Mouse (Mus musculus): Measurements from ENCODE around the gene Ccnb1. TPM values are rescaled to one million over a fixed set of nuclear protein-coding genes. Genes with fewer than 3 reads are reported as not detected.

Ccnb1 gene
- polyA plus RNA-seq, 1 experiment from 2014 or later = 47.0 TPM

- no peak for ATAC-seq (ENCODE audit: low FRiP score, low TSS enrichment)
Measured at GRCm38 (mm10) chr13:100754186-100754585, 32.2 kb downstream of the Ccnb1 start.

DNA sequence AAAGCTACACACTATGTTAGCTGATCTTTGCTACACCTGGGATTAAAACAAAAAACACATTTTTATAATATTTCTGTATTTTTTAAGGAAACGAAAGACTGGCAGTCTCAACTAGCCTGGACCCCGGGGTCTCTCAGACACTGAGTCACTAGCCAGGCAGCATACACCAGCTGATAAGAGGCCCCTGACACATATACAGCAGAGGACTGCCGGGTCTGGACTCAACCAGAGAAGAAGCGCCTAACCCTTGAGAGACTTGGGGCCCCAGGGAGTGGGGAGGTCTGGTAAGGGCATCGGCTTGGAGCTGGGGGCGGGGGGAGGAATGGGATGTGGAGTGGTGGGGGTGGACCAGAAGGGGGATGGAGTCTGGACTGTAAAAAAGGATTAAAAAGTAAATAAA, 33.4 kb downstream of the Ccnb1 start:
- no peak for ATAC-seq (ENCODE audit: low FRiP score, low TSS enrichment)
- no peaks in the 10 kb centered on the region for H3K36me3 ChIP-seq (ENCODE audit: control insufficient read depth, insufficient read depth, low read length)
- H3K4me3 ChIP-seq (ENCODE audit: low read depth, low read length) = no peak overlapping the region
- DNase-seq (ENCODE audit: low spot score) = no peak
- TF ChIP-seq EP300 (optimal IDR thresholded peaks at IDR 0.05) = no peak
- TF ChIP-seq CTCF (IDR thresholded peaks at IDR 0.05; ENCODE audit: low read depth) = no peak
- H3K27ac ChIP-seq (replicated peaks) = no peak overlapping the region
- no peaks in the 10 kb centered on the region for H3K9me3 ChIP-seq (ENCODE audit: control insufficient read depth, low read length)
- no peaks in the 10 kb centered on the region for H3K27me3 ChIP-seq (ENCODE audit: control insufficient read depth, insufficient read depth, low read length)
- H3K4me2 ChIP-seq (replicated peaks; ENCODE audit: low read depth) = no peak overlapping the region
- H3K4me1 ChIP-seq (replicated peaks; ENCODE audit: control insufficient read depth, insufficient read depth) = no peaks in the 10 kb centered on the region
- 84% methylated on average over 6 of the region's 6 CpGs for WGBS
- H3K9ac ChIP-seq (ENCODE audit: low read length) = no peak overlapping the region

More at GRCm38 (mm10) chr13:100754186-100754585, 32.2 kb downstream of the Ccnb1 start:
- Histone ChIP-seq H3K27me3 (ENCODE audit: control insufficient read depth, insufficient read depth, low read length) (no peaks in the 10 kb centered on the region), H3K9ac (ENCODE audit: low read length) (no peak overlapping the region), H3K36me3 (ENCODE audit: control insufficient read depth, insufficient read depth, low read length) (no peaks in the 10 kb centered on the region), H3K4me2 (replicated peaks; ENCODE audit: low read depth) (no peak overlapping the region), H3K9me3 (ENCODE audit: control insufficient read depth, low read length) (no peaks in the 10 kb centered on the region), H3K27ac (replicated peaks) (no peak overlapping the region), H3K4me3 (ENCODE audit: low read depth, low read length) (no peak overlapping the region), H3K4me1 (replicated peaks; ENCODE audit: control insufficient read depth, insufficient read depth) (no peaks in the 10 kb centered on the region)
- no peak for TF ChIP-seq EP300 (optimal IDR thresholded peaks at IDR 0.05)
- TF ChIP-seq CTCF (IDR thresholded peaks at IDR 0.05; ENCODE audit: low read depth) = no peak
- WGBS = 59% methylated on average over 4 of the region's 4 CpGs
- no peak for DNase-seq (ENCODE audit: low spot score)

DNA sequence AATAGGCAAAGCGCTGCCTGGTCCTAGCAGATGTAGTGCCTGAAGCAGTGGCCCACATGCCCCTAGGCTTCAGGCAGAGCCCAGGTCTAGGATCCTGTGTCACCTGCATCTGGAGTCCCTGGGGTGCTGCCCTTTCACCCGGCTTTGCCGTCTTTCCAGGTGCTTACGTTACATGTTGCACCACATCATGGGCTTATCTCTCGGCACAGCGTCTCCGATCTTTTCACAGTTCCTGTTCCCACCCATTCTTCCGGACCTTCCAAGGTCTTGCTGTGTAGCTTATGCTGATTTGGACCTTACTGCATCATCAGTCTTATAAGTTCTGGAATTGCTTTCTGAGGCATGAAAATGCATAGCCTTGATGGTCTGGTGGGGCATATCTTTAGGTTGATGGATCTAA, 33.8 kb downstream of the Ccnb1 start:
- Histone ChIP-seq H3K27ac (replicated peaks) (no peak overlapping the region), H3K9me3 (ENCODE audit: control insufficient read depth, low read length) (no peaks in the 10 kb centered on the region), H3K4me1 (replicated peaks; ENCODE audit: control insufficient read depth, insufficient read depth) (no peaks in the 10 kb centered on the region), H3K36me3 (ENCODE audit: control insufficient read depth, insufficient read depth, low read length) (no peaks in the 10 kb centered on the region), H3K4me3 (ENCODE audit: low read depth, low read length) (no peak overlapping the region), H3K9ac (ENCODE audit: low read length) (no peak overlapping the region), H3K4me2 (replicated peaks; ENCODE audit: low read depth) (no peak overlapping the region), H3K27me3 (ENCODE audit: control insufficient read depth, insufficient read depth, low read length) (no peaks in the 10 kb centered on the region)
- ATAC-seq (ENCODE audit: low FRiP score, low TSS enrichment) (no peak), DNase-seq (ENCODE audit: low spot score) (no peak)
- TF ChIP-seq EP300 (optimal IDR thresholded peaks at IDR 0.05) = no peak
- no peak for TF ChIP-seq CTCF (IDR thresholded peaks at IDR 0.05; ENCODE audit: low read depth)
- WGBS = 84% methylated on average over 8 of the region's 8 CpGs

- DNase-seq (ENCODE audit: low spot score) (no peak), ATAC-seq (ENCODE audit: low FRiP score, low TSS enrichment) (no peak)
- Histone ChIP-seq H3K27me3 (ENCODE audit: control insufficient read depth, insufficient read depth, low read length) (no peaks in the 10 kb centered on the region), H3K4me2 (replicated peaks; ENCODE audit: low read depth) (no peak overlapping the region), H3K9ac (ENCODE audit: low read length) (no peak overlapping the region), H3K4me1 (replicated peaks; ENCODE audit: control insufficient read depth, insufficient read depth) (no peaks in the 10 kb centered on the region), H3K27ac (replicated peaks) (no peak overlapping the region), H3K9me3 (ENCODE audit: control insufficient read depth, low read length) (no peaks in the 10 kb centered on the region), H3K36me3 (ENCODE audit: control insufficient read depth, insufficient read depth, low read length) (no peaks in the 10 kb centered on the region), H3K4me3 (ENCODE audit: low read depth, low read length) (no peak overlapping the region)
- TF ChIP-seq EP300 (optimal IDR thresholded peaks at IDR 0.05) (no peak), CTCF (IDR thresholded peaks at IDR 0.05; ENCODE audit: low read depth) (no peak)
- 80% methylated on average over 3 of the region's 3 CpGs for WGBS
Measured at GRCm38 (mm10) chr13:100751402-100751801, 35.0 kb downstream of the Ccnb1 start.

DNA sequence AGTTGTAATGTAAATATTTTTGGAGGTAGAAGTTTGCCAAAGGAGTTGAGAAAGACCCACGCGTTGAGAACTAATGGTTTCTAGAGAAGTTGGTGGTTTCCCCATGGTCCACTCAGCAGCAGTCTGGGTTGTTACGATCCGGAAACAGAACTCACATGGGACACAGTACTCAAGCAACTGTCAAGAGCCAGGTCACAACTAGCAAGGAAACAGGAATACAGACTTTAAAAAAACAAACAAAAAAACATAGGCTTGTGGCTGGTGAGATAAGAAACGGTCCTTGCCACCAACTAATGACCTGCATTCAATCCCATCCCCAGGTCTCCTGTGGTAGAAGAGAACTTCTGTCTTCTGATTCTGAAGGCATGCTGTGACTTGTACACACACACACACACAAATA, 35.6 kb downstream of the Ccnb1 start:
- no peaks in the 10 kb centered on the region for H3K36me3 ChIP-seq (ENCODE audit: control insufficient read depth, insufficient read depth, low read length)
- no peak overlapping the region for H3K27ac ChIP-seq (replicated peaks)
- no peak for TF ChIP-seq CTCF (IDR thresholded peaks at IDR 0.05; ENCODE audit: low read depth)
- TF ChIP-seq EP300 (optimal IDR thresholded peaks at IDR 0.05) = no peak
- no peak overlapping the region for H3K4me3 ChIP-seq (ENCODE audit: low read depth, low read length)
- H3K4me2 ChIP-seq (replicated peaks; ENCODE audit: low read depth) = no peak overlapping the region
- H3K9me3 ChIP-seq (ENCODE audit: control insufficient read depth, low read length) = no peaks in the 10 kb centered on the region
- ATAC-seq (ENCODE audit: low FRiP score, low TSS enrichment) (no peak), DNase-seq (ENCODE audit: low spot score) (no peak)
- no peaks in the 10 kb centered on the region for H3K4me1 ChIP-seq (replicated peaks; ENCODE audit: control insufficient read depth, insufficient read depth)
- H3K9ac ChIP-seq (ENCODE audit: low read length) = no peak overlapping the region
- WGBS = 68% methylated on average over 5 of the region's 5 CpGs
- no peaks in the 10 kb centered on the region for H3K27me3 ChIP-seq (ENCODE audit: control insufficient read depth, insufficient read depth, low read length)

DNA sequence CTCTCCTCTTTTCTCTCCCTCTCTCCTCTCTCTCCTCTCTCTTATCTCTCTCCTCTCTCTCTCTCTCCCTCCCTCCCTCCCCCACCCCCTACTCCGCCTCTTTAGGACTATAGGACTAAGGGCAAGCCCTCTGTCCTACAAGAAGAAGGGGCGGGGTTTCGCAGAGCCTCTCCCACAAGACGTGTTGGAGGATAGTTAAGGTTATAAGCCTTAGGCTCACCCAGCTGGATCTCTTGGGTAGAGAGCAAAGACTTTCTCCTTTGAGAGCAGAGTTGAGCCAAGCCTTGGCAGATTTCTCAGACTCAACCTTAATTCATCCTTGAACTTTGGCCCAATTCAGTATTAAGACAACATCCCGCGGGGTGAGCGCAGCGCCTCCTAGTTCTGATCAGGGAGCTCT, 37.7 kb downstream of the Ccnb1 start:
- H3K9me3 ChIP-seq (ENCODE audit: control insufficient read depth, low read length) = no peaks in the 10 kb centered on the region
- DNase-seq (ENCODE audit: low spot score) (no peak), ATAC-seq (ENCODE audit: low FRiP score, low TSS enrichment) (no peak)
- H3K27me3 ChIP-seq (ENCODE audit: control insufficient read depth, insufficient read depth, low read length) = no peaks in the 10 kb centered on the region
- H3K9ac ChIP-seq (ENCODE audit: low read length) = no peak overlapping the region
- H3K4me2 ChIP-seq (replicated peaks; ENCODE audit: low read depth) = no peak overlapping the region
- no peak overlapping the region for H3K27ac ChIP-seq (replicated peaks)
- no peaks in the 10 kb centered on the region for H3K4me1 ChIP-seq (replicated peaks; ENCODE audit: control insufficient read depth, insufficient read depth)
- TF ChIP-seq EP300 (optimal IDR thresholded peaks at IDR 0.05) (no peak), CTCF (IDR thresholded peaks at IDR 0.05; ENCODE audit: low read depth) (no peak)
- WGBS = 47% methylated on average over 8 of the region's 8 CpGs
- H3K4me3 ChIP-seq (ENCODE audit: low read depth, low read length) = no peak overlapping the region
- no peaks in the 10 kb centered on the region for H3K36me3 ChIP-seq (ENCODE audit: control insufficient read depth, insufficient read depth, low read length)
